Mouse (Mus musculus) liver, postnatal 0 days (tissue): ENCODE measurements around the gene Gm6408. TPM values are rescaled to one million over a fixed set of nuclear protein-coding genes. Genes with fewer than 3 reads are reported as not detected.
"Not testable (repeated sequence)": the region's sequence is repeated elsewhere in the genome, so short reads cannot be mapped to it uniquely, and the experiment has no call there.

ENCODE experiments used
- ATAC-seq: fragments of 200-750 bp; cut with Nextera tagmentation; 2 replicates; pipeline ENCODE4 v1.8.0; 2017; ENCODE audit warnings: mild to moderate bottlenecking, moderate library complexity
- DNase-seq: peaks from one replicate; pipeline ENCODE4 v3.0.0-alpha.2; 2016
- H3K27ac ChIP-seq: fragments of 300-500 bp; sonication (generic); 2 replicates; pipeline ENCODE4 v1.5.1; 2014; ENCODE audit warnings: antibody characterized with exemption, moderate library complexity, mild to moderate bottlenecking, low read depth
- H3K27me3 ChIP-seq: fragments of 300-500 bp; sonication (generic); 2 replicates; pipeline ENCODE4 v1.6.1; 2014; ENCODE audit warnings: low read length, control low read depth, mixed read lengths; ENCODE audit not compliant: insufficient read depth
- H3K36me3 ChIP-seq: fragments of 300-500 bp; sonication (generic); replicated peaks from 2 replicates; pipeline ENCODE4 v1.6.1; 2014; ENCODE audit warnings: mild to moderate bottlenecking, control low read depth, low read length, moderate library complexity, mixed read lengths; ENCODE audit not compliant: insufficient read depth
- H3K4me1 ChIP-seq: fragments of 300-500 bp; sonication (generic); 2 replicates; pipeline ENCODE4 v1.6.1; 2014; ENCODE audit warnings: antibody characterized with exemption, mild to moderate bottlenecking, control low read depth; ENCODE audit not compliant: insufficient read depth
- H3K4me2 ChIP-seq: fragments of 300-500 bp; sonication (generic); 2 replicates; pipeline ENCODE4 v1.6.1; 2014; ENCODE audit warnings: low read depth, mild to moderate bottlenecking, low read length, moderate library complexity, mixed read lengths
- H3K4me3 ChIP-seq: fragments of 300-500 bp; sonication (generic); 2 replicates; pipeline ENCODE4 v1.5.1; 2014; ENCODE audit warnings: low read depth, low read length
- H3K9ac ChIP-seq: fragments of 300-500 bp; sonication (generic); replicated peaks from 2 replicates; pipeline ENCODE4 v1.6.1; 2014; ENCODE audit warnings: mild to moderate bottlenecking, moderate library complexity
- H3K9me3 ChIP-seq: fragments of 300-500 bp; sonication (generic); 2 replicates; pipeline ENCODE4 v1.6.1; 2016; ENCODE audit warnings: mild to moderate bottlenecking, control low read depth, low read length, mixed read lengths
- CTCF ChIP-seq: sonication (generic); IDR thresholded peaks from 2 replicates; pipeline ENCODE4 v1.5.1; 2016; ENCODE audit warnings: antibody characterized with exemption, low read depth
- EP300 ChIP-seq: IDR thresholded peaks from 2 replicates; pipeline ENCODE4 v1.6.1; 2016; ENCODE audit warnings: antibody characterized with exemption, low read depth, mild to moderate bottlenecking
- WGBS: fragments of 180-500 bp; shearing (Covaris S2); extraction: QIAGEN DNeasy Blood & Tissue Kit; methylation state at CpG from one replicate; pipeline ENCODE4 v1.1.7; 2014; ENCODE audit not compliant: insufficient replicate concordance; 5-methylcytosine and 5-hydroxymethylcytosine counted together
- polyA plus RNA-seq: library from polyadenylated mRNA; unstranded; fragments of >200 nt; fragmentation: Nextera tagmentation; extraction: Ambion mirVana; gene quantifications from 2 replicates; pipeline ENCODE4 v1.2.1, GENCODE M21; 2015

Gene Gm6408
- not detected in 2 replicates for polyA plus RNA-seq

- not testable (repeated sequence) for H3K27ac ChIP-seq, H3K27me3 ChIP-seq, DNase-seq, H3K9ac ChIP-seq, H3K4me1 ChIP-seq, H3K4me3 ChIP-seq, H3K4me2 ChIP-seq, H3K36me3 ChIP-seq, ATAC-seq, H3K9me3 ChIP-seq
- WGBS = 90% methylated on average over 2 of the region's 3 CpGs
Observed at GRCm38 (mm10) chr5:146481665-146482064, at the start of gene Gm6408. Gene Gm6408 (plus strand): TSS chr5:146481965.

DNA sequence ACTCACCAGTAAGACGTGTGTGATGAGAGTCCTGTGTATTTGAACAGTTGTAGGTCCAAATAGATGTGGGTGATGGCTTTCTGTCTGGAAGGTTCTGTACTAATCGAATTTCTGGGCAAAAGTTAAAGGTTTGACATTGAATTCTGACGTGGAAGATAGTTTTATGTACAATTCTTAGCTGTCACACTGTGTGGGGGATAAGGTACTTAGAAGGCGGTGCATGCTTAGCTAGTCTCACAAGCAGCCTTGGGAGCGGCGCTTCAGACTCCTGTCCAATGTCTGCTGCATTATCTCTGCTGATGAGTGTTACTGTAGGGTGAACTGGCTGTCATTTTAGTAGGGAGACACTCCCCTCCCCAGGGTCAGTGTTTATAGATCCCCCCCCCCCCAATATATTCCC lies 49.3 kb upstream of the Gm6408 start:
- ATAC-seq (no peak), DNase-seq (no peak)
- no peak overlapping the region for H3K27ac ChIP-seq
- WGBS = 71% methylated on average over 6 of the region's 6 CpGs
- H3K36me3 ChIP-seq = no peaks in the 10 kb centered on the region
- H3K9me3 ChIP-seq = no peaks in the 10 kb centered on the region
- no peak overlapping the region for H3K9ac ChIP-seq
- no peak overlapping the region for H3K4me3 ChIP-seq
- no peaks in the 10 kb centered on the region for H3K4me1 ChIP-seq
- no peak for TF ChIP-seq CTCF
- TF ChIP-seq EP300 = no peak
- H3K4me2 ChIP-seq = no peak overlapping the region
- no peaks in the 10 kb centered on the region for H3K27me3 ChIP-seq

GRCm38 (mm10) chr5:146435316-146435715 lies 46.4 kb upstream of the Gm6408 start:
- ATAC-seq (no peak), DNase-seq (no peak)
- no peak for TF ChIP-seq EP300
- no peak for TF ChIP-seq CTCF
- no peaks in the 10 kb centered on the region; the same call in 1 of the 2 replicates for H3K9me3 ChIP-seq
- no peaks in the 10 kb centered on the region for H3K4me1 ChIP-seq
- no peaks in the 10 kb centered on the region for H3K36me3 ChIP-seq
- no peak overlapping the region for H3K9ac ChIP-seq
- WGBS = 84% methylated on average over 16 of the region's 16 CpGs
- no peak overlapping the region for H3K27ac ChIP-seq
- no peaks in the 10 kb centered on the region for H3K27me3 ChIP-seq
- no peak overlapping the region for H3K4me3 ChIP-seq
- H3K4me2 ChIP-seq = no peak overlapping the region

DNA sequence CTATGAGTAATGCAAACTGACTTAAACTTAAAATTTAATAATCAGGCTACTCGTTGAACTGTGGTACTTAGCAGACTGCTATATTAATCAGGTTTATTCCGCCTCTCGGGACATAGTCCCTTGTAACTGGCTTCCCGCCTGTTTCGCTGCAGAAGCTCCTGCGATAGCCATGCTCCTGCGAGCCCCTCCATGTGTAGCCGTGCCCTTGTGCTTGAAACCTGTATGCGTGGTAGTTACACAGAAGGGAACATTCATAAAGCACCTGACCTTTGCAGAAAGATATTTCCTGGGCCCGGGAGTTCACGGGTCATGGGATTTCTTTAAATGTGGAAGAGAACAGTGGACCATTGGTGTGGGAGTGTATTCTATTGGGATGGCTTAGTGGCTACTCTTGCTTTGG lies 45.0 kb upstream of the Gm6408 start:
- Histone ChIP-seq H3K9ac (no peak overlapping the region), H3K27ac (no peak overlapping the region), H3K36me3 (no peaks in the 10 kb centered on the region), H3K4me2 (no peak overlapping the region), H3K4me3 (no peak overlapping the region), H3K9me3 (no peaks in the 10 kb centered on the region; the same call in 1 of the 2 replicates), H3K4me1 (no peaks in the 10 kb centered on the region), H3K27me3 (no peaks in the 10 kb centered on the region)
- no peak for DNase-seq
- WGBS = 87% methylated on average over 11 of the region's 11 CpGs
- no peak for ATAC-seq
- TF ChIP-seq EP300 (no peak), CTCF (no peak)

- Histone ChIP-seq H3K27ac (no peak overlapping the region), H3K4me2 (no peak overlapping the region), H3K4me3 (no peak overlapping the region), H3K9ac (no peak overlapping the region), H3K9me3 (no peaks in the 10 kb centered on the region; the same call in 1 of the 2 replicates), H3K4me1 (no peaks in the 10 kb centered on the region), H3K27me3 (no peaks in the 10 kb centered on the region), H3K36me3 (no peaks in the 10 kb centered on the region)
- ATAC-seq = no peak
- no peak for TF ChIP-seq CTCF
- no peak for TF ChIP-seq EP300
- no peak for DNase-seq
- WGBS = 82% methylated on average over 7 of the region's 7 CpGs
Observed at GRCm38 (mm10) chr5:146439152-146439781, 42.5 kb upstream of the Gm6408 start.

GRCm38 (mm10) chr5:146440273-146440672 lies 41.5 kb upstream of the Gm6408 start:
- no peak for DNase-seq
- H3K9ac ChIP-seq = no peak overlapping the region
- H3K9me3 ChIP-seq = no peaks in the 10 kb centered on the region; the same call in 1 of the 2 replicates
- WGBS = 76% methylated on average over 5 of the region's 5 CpGs
- no peak for ATAC-seq
- H3K4me3 ChIP-seq = no peak overlapping the region
- TF ChIP-seq CTCF (no peak), EP300 (no peak)
- H3K27me3 ChIP-seq = no peaks in the 10 kb centered on the region
- no peak overlapping the region for H3K27ac ChIP-seq
- no peaks in the 10 kb centered on the region for H3K36me3 ChIP-seq
- no peak overlapping the region for H3K4me2 ChIP-seq
- no peaks in the 10 kb centered on the region for H3K4me1 ChIP-seq
